Mouse (Mus musculus) ES-E14 (cell line): ENCODE data around the gene Tuba3b.

Experiments used
- CHD2 ChIP-seq: IDR thresholded peaks from 2 replicates; pipeline ENCODE4 v1.6.1; 2014; ENCODE audit warnings: mild to moderate bottlenecking, low read depth, low read length, inconsistent platforms
- HCFC1 ChIP-seq: IDR thresholded peaks from 2 replicates; pipeline ENCODE4 v1.6.1; 2012; ENCODE audit warnings: low read length, inconsistent platforms, borderline replicate concordance; ENCODE audit not compliant: insufficient read depth
- MAFK ChIP-seq: IDR thresholded peaks from 2 replicates; pipeline ENCODE4 v1.6.1; 2014; ENCODE audit warnings: mild to moderate bottlenecking, low read depth, low read length, inconsistent platforms; ENCODE audit not compliant: insufficient read depth
- ZC3H11A ChIP-seq: IDR thresholded peaks from 2 replicates; pipeline ENCODE4 v1.6.1; 2012; ENCODE audit warnings: low read depth, mild to moderate bottlenecking, inconsistent platforms, low read length, borderline replicate concordance
- ZNF384 ChIP-seq: IDR thresholded peaks from 2 replicates; pipeline ENCODE4 v1.6.1; 2012; ENCODE audit warnings: low read depth, low read length, inconsistent platforms

- TF ChIP-seq MAFK (no peak), ZNF384 (no peak), HCFC1 (no peak), ZC3H11A (no peak), CHD2 (no peak)
These were observed 6.9 kb upstream of the Tuba3b start for GRCm38 (mm10) chr6:145608693-145609092.
